Mouse (Mus musculus): ENCODE measurements around the gene Scml4. TPM values are rescaled to one million over a fixed set of nuclear protein-coding genes. Genes with fewer than 3 reads are reported as not detected.

Scml4 gene
- total RNA-seq, 1 experiment = 0.22 TPM

DNA sequence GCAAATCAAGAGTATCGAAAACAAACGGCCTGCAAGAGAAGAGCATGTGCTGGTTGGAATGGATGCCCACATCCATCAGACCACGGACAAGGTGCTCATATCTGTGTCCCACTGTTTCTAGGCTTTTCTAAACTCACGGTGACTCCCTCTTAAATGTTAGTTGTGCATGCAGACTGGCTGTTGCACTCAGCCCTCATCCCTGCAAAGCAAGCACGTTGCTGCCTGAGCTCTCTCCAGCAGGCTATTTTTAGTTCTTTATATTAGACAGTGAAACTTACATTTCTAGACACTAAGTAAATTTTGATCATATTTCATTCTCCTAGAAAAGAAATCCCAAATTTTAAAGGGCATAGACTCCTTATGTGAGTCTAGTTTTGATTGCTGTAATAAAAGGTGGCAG is 57.2 kb downstream of the Scml4 start:
- no peak for DNase-seq (ENCODE audit: low read depth, low spot score)
- in situ Hi-C loops (cut with MboI; ENCODE audit: low sequenced_read_pairs in 2 of 2, unreplicated experiment in 2 of 2) = no loop called here
- Histone ChIP-seq H3K36me3 (ENCODE audit: control insufficient read depth, insufficient read depth, low read length, poor library complexity, severe bottlenecking) (no peaks in the 10 kb centered on the region), H3K27ac (ENCODE audit: insufficient read depth, low read depth, low read length, poor library complexity, severe bottlenecking) (no peak overlapping the region), H3K9ac (ENCODE audit: insufficient read depth, low read depth, low read length, poor library complexity, severe bottlenecking) (no peak overlapping the region), H3K9me3 (ENCODE audit: control insufficient read depth, insufficient read depth, low read depth, low read length) (no peaks in the 10 kb centered on the region), H3K4me1 (ENCODE audit: control insufficient read depth in 2 of 2, insufficient read depth in 2 of 2, low read length in 2 of 2, poor library complexity in 1 of 2) (no peaks in the 10 kb centered on the region), H3K4me3 (ENCODE audit: insufficient read depth in 1 of 2, low read depth in 1 of 2, low read length in 2 of 2, poor library complexity in 1 of 2, severe bottlenecking in 1 of 2) (no peak overlapping the region)
- TF ChIP-seq ZC3H11A (IDR thresholded peaks at IDR 0.05; ENCODE audit: borderline replicate concordance, low read depth, low read length) (no peak), CHD2 (IDR thresholded peaks at IDR 0.05; ENCODE audit: low read depth, low read length) (no peak), MAFK (IDR thresholded peaks at IDR 0.05; ENCODE audit: insufficient read depth, low read depth, low read length) (no peak), HCFC1 (IDR thresholded peaks at IDR 0.05; ENCODE audit: borderline replicate concordance, insufficient read depth, low read length) (no peak), ZNF384 (IDR thresholded peaks at IDR 0.05; ENCODE audit: low read depth, low read length) (no peak)

DNA sequence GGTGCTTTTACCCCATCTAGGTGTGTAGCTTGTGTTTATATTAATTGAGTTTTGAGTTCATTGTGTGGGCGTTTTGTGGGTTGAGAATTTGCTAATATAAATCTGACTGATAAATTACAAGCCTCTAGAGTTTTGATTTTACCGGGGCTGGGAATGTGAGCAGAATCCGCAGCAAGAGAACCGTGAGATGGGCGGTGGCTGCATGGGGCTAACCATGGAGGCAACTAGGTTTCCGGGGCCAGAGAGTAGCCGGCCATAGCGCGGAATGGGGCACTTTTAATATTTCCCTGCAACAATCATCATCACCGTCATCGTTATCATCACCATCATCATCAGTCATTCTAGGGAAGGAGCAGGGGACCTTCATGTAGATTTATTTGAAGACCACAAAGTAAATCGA is 59.6 kb downstream of the Scml4 start:
- Histone ChIP-seq H3K9ac (ENCODE audit: insufficient read depth, low read depth, low read length, poor library complexity, severe bottlenecking) (no peak overlapping the region), H3K9me3 (ENCODE audit: control insufficient read depth, insufficient read depth, low read depth, low read length) (no peaks in the 10 kb centered on the region), H3K4me3 (ENCODE audit: insufficient read depth in 1 of 2, low read depth in 1 of 2, low read length in 2 of 2, poor library complexity in 1 of 2, severe bottlenecking in 1 of 2) (no peak overlapping the region), H3K27ac (ENCODE audit: insufficient read depth, low read depth, low read length, poor library complexity, severe bottlenecking) (no peak overlapping the region), H3K4me1 (ENCODE audit: control insufficient read depth in 2 of 2, insufficient read depth in 2 of 2, low read length in 2 of 2, poor library complexity in 1 of 2) (peaks cover 0 to under 1% of the 10 kb centered on the region in 2 experiments; a peak in 1 of 4 replicates), H3K36me3 (ENCODE audit: control insufficient read depth, insufficient read depth, low read length, poor library complexity, severe bottlenecking) (no peaks in the 10 kb centered on the region)
- TF ChIP-seq CHD2 (IDR thresholded peaks at IDR 0.05; ENCODE audit: low read depth, low read length) (no peak), ZNF384 (IDR thresholded peaks at IDR 0.05; ENCODE audit: low read depth, low read length) (no peak), HCFC1 (IDR thresholded peaks at IDR 0.05; ENCODE audit: borderline replicate concordance, insufficient read depth, low read length) (no peak), ZC3H11A (IDR thresholded peaks at IDR 0.05; ENCODE audit: borderline replicate concordance, low read depth, low read length) (no peak), MAFK (IDR thresholded peaks at IDR 0.05; ENCODE audit: insufficient read depth, low read depth, low read length) (no peak)
- in situ Hi-C loops (cut with MboI; ENCODE audit: low sequenced_read_pairs in 2 of 2, unreplicated experiment in 2 of 2) = no loop called here
- no peak for DNase-seq (ENCODE audit: low read depth, low spot score)

DNA sequence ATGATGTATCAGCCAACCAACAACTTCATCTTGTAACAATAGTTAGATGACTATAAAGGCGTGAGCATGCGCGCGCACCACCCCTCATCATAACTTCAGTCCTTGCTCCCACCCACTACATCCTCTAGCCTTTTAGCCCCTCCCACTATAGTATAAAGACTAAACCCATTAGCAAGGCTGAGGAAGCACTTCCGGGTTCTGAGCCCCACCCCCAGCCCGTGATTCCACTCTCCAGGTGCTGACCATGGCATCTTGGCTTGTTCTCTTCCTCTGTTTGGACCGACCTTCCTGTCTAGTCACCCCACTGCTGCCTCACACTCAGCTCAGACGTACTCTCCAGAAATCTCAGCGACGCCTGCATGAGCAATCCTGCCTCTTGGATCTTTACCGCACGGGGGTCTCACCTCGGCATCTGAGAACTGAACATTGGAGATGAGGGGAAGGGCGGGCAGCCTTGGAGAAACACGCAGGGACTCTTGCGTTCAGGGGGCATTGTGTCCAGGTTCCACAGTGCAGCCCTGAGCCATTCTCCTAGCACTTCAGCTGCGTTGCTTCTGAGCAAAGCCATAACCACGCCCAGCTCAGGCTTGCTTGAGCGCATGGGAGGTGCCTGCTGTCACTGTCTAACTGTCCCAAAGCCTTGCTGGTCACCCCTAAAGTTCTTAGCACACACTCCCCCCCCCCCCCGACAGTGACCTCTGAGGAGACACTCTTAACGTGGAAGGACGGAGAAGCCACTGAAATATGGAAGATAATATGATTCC is 65.1 kb downstream of the Scml4 start:
- Histone ChIP-seq H3K9ac (ENCODE audit: insufficient read depth, low read depth, low read length, poor library complexity, severe bottlenecking) (no peak overlapping the region), H3K4me3 (ENCODE audit: insufficient read depth in 1 of 2, low read depth in 1 of 2, low read length in 2 of 2, poor library complexity in 1 of 2, severe bottlenecking in 1 of 2) (peak overlapping the region in 1 of 2 experiments; percentile 46; a peak in 1 of 4 replicates), H3K9me3 (ENCODE audit: control insufficient read depth, insufficient read depth, low read depth, low read length) (no peaks in the 10 kb centered on the region), H3K27ac (ENCODE audit: insufficient read depth, low read depth, low read length, poor library complexity, severe bottlenecking) (no peak overlapping the region), H3K4me1 (ENCODE audit: control insufficient read depth in 2 of 2, insufficient read depth in 2 of 2, low read length in 2 of 2, poor library complexity in 1 of 2) (peaks cover 0 to 2% of the 10 kb centered on the region in 2 experiments; a peak in 1 of 4 replicates), H3K36me3 (ENCODE audit: control insufficient read depth, insufficient read depth, low read length, poor library complexity, severe bottlenecking) (no peaks in the 10 kb centered on the region)
- in situ Hi-C loops (cut with MboI; ENCODE audit: low sequenced_read_pairs in 2 of 2, unreplicated experiment in 2 of 2) = no loop called here
- DNase-seq (ENCODE audit: low read depth, low spot score) = no peak
- no peak for TF ChIP-seq ZNF384 (IDR thresholded peaks at IDR 0.05; ENCODE audit: low read depth, low read length)
- no peak for TF ChIP-seq HCFC1 (IDR thresholded peaks at IDR 0.05; ENCODE audit: borderline replicate concordance, insufficient read depth, low read length)
- no peak for TF ChIP-seq CHD2 (IDR thresholded peaks at IDR 0.05; ENCODE audit: low read depth, low read length)
- TF ChIP-seq MAFK (IDR thresholded peaks at IDR 0.05; ENCODE audit: insufficient read depth, low read depth, low read length) = no peak
- no peak for TF ChIP-seq ZC3H11A (IDR thresholded peaks at IDR 0.05; ENCODE audit: borderline replicate concordance, low read depth, low read length)

DNA sequence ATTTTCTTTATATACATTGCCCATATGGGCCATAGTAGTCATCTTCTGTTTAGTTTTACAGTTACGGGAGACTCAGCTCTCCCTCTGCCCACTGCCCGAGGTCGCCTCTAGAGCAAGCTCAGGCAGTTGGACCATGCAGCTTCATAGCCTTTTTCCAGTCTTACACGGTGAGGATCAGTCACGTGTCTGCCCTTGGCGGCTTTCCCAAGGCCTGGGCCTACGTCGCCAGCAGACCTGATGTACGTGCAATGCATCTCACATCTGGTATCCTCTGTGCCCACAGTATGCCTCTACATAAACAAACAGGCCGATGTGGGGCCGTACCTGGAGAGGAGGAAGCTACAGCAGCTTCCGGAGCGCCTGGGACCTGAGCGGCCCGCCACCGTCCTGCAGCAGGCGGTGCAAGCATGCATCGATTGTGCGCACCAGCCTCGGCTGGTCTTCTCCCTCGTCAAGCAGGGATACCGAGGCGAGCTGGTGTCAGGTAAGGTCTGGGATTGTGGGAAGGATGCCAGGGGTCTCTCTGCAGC is 70.0 kb downstream of the Scml4 start:
- Histone ChIP-seq H3K9ac (ENCODE audit: insufficient read depth, low read depth, low read length, poor library complexity, severe bottlenecking) (peak overlapping the region; percentile 44; the same call in 1 of the 2 replicates), H3K4me1 (ENCODE audit: control insufficient read depth in 2 of 2, insufficient read depth in 2 of 2, low read length in 2 of 2, poor library complexity in 1 of 2) (no peaks in the 10 kb centered on the region), H3K9me3 (ENCODE audit: control insufficient read depth, insufficient read depth, low read depth, low read length) (no peaks in the 10 kb centered on the region), H3K4me3 (ENCODE audit: insufficient read depth in 1 of 2, low read depth in 1 of 2, low read length in 2 of 2, poor library complexity in 1 of 2, severe bottlenecking in 1 of 2) (peak overlapping the region; percentile 41 to 42; a peak in 2 of 4 replicates), H3K36me3 (ENCODE audit: control insufficient read depth, insufficient read depth, low read length, poor library complexity, severe bottlenecking) (no peaks in the 10 kb centered on the region), H3K27ac (ENCODE audit: insufficient read depth, low read depth, low read length, poor library complexity, severe bottlenecking) (no peak overlapping the region)
- no peak for DNase-seq (ENCODE audit: low read depth, low spot score)
- TF ChIP-seq ZNF384 (IDR thresholded peaks at IDR 0.05; ENCODE audit: low read depth, low read length) (no peak), ZC3H11A (IDR thresholded peaks at IDR 0.05; ENCODE audit: borderline replicate concordance, low read depth, low read length) (no peak), HCFC1 (IDR thresholded peaks at IDR 0.05; ENCODE audit: borderline replicate concordance, insufficient read depth, low read length) (no peak), CHD2 (IDR thresholded peaks at IDR 0.05; ENCODE audit: low read depth, low read length) (no peak), MAFK (IDR thresholded peaks at IDR 0.05; ENCODE audit: insufficient read depth, low read depth, low read length) (no peak)
- in situ Hi-C loops (cut with MboI; ENCODE audit: low sequenced_read_pairs in 2 of 2, unreplicated experiment in 2 of 2) = no loop called here
